Mouse (Mus musculus): ENCODE results near the gene Gm20388.
A peak's percentile ranks its signal among the peaks of the same experiment; 100 is the strongest.

Gene Gm20388

DNA sequence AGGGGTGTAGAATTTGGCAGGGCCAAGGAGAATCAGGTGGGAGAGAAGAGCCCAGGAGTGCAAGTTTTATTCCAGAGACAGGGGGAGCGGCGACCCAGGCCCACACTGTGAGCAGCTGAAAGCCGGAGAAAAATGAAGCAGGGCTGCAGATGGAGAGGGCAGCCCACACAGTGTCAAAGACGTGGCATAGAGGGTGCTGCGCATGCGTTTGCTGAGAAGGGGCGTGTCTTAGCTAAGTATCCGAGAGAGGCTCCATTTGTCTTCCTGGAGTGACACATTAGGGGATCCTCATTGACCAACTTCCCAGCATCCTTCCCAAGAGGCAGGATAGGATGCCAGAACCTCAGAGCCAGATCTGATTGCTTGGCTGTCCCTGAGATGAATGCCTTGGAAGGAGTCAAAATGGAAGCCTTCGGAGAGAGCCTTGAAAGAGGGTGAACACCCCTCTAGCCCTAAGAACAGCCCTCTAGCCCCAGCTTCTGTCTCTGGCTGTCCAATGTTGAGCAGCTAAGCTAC, 96.1 kb downstream of the Gm20388 start:
- no peak for DNase-seq (ENCODE audit: extremely low read depth, insufficient read length, low spot score)

DNA sequence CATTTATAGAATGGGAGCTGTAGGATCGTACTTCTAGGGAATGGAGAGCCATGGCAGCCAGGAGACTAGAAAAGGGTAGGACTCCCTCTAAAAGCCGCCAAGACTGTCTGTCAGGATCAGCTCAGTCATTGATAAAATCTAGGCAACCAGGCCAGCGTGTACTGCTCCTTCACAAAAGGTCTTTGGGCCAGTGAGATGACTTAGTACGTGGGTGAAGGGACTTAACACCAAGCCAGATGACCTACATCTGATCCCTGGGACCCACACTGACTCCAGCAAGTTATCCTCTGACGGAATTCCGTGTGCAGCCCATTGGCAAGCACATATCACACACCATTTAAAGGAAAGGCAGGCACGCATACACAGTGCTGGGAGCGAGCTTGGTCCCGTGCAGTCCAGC, 96.5 kb downstream of the Gm20388 start:
- DNase-seq (ENCODE audit: extremely low read depth, insufficient read length, low spot score): no peak

DNA sequence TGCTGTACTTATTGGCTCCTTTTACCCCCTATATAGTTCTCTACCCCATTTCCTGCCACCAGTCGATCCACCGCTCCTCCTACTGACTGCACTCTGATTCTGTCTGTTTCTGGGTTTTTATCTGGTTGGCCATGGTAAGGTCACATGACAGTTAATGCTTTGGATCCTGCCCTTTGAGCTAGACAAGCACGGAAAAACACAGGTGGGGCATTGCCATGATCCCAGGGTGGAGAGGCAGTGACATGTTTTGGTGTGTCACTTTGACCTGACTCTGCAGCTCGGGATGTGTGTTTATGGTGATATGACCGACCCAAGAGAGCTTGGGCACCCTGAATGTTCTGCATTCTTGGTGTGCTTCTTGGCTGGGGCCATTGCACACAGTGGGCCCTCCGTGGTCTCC, 98.6 kb downstream of the Gm20388 start:
- DNase-seq (ENCODE audit: extremely low read depth, insufficient read length, low spot score): no peak

DNA sequence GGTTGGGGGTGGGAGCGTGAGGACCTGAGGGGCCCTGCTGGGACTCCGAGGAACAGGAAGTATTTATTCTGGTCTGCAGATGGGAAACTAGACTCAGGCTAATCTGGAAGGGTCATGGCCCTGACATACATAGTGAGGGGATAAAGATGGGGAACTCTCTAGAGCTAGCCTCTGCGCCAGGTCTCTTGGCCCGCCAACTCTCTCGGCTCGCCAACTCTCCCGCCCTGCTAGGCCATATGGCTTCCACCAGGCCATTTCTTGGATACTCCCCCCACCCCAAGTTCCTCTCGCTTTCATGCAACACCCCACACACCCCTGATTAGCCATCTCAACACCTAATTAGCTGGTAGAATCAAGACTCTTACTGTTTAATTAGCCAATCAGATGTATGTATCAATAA, 101.8 kb downstream of the Gm20388 start:
- DNase-seq (ENCODE audit: extremely low read depth, insufficient read length, low spot score): no peak

DNA sequence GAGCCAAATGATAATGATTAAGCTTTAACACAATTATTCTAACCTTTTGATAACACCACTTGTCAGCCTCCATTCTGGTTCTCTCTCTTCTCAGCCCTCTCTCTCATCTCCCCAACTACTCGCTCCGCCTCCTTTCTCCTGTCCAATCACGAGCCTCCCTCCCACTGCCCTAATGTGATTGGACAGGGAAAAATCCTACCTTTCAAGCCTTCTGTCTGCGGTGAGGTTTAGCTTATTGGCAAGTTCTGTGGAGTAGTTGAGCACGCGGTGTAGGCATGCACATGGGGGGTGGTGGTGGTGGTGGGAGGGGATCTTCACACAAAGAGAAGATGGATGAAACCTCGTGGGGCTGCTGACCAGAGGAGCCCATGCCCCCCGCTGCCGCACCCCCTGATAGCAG, 102.3 kb downstream of the Gm20388 start:
- no peak for DNase-seq (ENCODE audit: extremely low read depth, insufficient read length, low spot score)

DNA sequence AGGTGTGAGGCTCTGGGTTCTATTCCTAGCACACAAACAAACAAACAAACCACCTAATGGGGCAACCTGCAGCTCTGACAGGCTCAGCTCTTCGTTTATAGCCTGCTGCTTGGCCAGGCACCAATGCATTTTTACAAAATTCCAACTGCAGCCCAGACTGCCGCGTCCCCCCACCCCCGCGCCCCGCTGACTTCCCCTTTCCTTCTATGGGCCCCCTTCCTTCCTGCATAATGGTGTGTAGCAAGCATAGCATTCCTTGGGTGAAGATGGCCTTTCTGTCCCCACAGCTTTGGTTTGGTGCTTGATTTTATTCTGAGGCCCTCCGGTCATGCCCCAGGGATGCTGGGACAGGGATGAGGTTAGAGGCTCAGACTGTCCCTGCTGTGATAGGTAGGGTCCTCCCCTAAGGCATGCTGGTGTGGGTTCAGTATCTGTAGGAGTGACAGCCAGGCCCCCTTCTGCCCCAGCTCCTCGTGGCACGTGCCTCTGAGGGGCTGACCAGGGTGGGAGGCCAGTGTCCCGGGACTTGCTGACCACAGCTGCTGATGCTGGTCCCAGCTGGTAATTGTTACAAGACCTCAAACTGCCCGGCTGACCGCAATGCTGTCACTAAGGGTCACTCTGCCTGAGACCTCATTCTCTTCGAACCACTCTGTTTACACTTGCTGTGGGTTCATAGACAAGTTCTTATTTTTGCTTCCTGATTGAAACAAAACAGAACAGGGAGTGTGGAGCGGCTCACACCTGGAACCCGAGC, 103.8 kb downstream of the Gm20388 start:
- DNase-seq (ENCODE audit: extremely low read depth, insufficient read length, low spot score): no peak

DNA sequence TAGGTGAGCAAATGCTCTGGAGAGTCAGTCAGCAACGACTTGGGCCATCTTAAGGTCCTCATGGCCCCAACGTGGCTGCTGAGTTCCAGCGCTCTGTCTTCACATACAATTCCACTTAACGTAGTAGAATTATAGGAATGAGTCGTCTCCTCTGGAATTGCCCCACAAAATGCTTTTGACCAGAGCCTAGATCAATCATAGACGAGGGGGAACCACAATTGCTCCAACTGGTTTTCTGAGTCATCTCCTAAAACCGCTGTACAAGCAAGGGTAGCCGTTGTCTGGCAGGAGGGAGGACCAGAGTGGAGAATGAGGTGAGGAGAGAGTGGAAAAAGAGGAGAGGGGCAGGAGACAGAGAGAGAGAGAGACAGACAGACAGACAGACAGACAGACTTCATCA, 105.3 kb downstream of the Gm20388 start:
- DNase-seq (ENCODE audit: extremely low read depth, insufficient read length, low spot score): peak; percentile 41

DNA sequence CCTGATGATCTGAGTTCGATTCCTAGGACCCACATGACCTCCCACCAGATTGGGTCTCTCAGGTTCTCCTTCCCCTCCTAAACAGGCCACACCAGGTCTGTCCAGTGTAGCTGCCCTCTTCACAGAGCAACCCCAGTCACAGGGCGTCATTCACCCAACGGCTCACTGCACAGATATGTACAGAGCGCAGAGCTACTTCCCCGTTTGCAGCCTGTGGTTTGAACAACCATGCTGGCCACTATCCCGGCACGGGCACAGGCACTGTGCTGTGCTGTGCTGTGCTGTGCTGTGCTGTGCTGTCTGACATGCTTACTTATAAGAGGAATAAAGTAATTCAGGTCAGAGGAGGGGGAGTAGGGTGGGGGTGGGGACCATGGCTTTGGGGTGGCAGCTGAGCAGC, 105.8 kb downstream of the Gm20388 start:
- no peak for DNase-seq (ENCODE audit: extremely low read depth, insufficient read length, low spot score)

DNA sequence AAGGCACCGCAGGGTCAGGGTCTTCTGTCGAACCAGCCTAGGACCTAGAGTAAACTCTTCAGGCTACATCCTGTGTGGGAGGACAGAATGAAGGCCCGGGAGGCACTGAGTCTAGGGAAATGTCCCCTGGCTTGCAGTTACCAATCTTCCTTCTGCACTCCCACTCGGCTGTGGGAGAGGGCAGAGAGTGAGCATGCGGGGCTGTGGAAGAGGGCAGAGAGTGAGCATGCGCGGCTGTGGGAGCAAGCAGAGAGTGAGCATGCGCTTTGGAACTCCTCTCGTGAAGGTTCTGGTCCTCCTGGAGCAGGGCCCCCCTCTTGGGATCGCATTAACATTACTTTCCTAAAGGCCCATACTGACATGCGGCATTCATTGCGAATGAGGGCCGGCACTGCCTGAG, 106.7 kb downstream of the Gm20388 start:
- no peak for DNase-seq (ENCODE audit: extremely low read depth, insufficient read length, low spot score)

DNA sequence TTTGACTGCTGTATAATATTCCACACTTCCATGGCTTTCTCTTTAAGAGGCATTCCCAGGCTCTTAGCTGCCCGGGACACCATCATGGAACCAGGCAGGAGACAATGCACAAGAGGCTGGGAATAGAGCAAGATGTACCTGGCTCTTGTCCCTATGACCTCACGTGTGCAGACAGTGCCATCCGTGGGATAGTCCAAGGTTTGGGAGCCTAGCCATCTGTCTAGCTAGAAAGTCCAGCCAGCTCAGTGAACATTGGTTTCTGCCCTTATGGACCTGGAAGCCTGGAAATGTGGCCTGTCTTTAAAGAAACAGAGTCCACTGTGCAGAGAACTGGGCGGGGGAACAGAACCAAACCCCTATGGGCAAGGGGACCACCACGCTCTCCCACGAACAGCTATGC, 107.1 kb downstream of the Gm20388 start:
- no peak for DNase-seq (ENCODE audit: extremely low read depth, insufficient read length, low spot score)

DNA sequence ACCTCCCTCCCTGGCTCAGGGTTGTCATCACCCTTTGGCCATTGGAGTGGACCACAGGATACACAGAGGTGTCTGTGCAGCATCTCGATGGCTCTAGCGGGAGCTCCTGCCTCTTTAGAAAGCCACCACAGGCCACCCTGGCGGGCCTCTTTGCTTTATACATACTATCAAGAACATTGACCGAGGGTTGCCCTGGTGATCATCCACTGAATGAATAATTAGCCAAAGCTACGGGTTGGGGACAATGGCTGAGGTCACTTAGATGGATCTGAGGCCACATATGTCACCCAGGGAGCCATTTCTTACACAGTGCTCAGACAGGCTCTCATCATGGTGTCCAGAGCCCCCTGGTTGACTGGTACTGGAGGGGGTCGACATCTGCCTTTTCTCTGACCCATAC, 107.7 kb downstream of the Gm20388 start:
- DNase-seq (ENCODE audit: extremely low read depth, insufficient read length, low spot score): no peak

DNA sequence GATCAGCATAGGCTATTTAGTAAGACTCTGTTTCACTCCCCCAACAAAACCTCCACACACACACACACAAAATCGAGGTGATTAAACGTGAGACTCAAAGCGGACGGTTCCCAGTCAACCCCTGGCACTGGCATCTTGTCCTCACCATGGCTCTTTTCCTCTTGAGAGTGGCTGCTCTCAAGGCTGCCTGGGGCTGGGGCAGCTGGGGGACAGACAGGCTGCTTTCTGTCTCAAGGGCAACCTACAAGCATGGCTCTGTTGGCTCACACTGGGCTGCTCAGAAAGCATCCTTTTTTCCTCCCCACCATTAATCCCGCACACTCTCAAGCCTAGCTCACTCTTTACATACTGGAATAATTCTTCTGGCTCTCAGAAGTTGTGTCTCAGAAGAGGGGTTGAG, 108.7 kb downstream of the Gm20388 start:
- DNase-seq (ENCODE audit: extremely low read depth, insufficient read length, low spot score): no peak

DNA sequence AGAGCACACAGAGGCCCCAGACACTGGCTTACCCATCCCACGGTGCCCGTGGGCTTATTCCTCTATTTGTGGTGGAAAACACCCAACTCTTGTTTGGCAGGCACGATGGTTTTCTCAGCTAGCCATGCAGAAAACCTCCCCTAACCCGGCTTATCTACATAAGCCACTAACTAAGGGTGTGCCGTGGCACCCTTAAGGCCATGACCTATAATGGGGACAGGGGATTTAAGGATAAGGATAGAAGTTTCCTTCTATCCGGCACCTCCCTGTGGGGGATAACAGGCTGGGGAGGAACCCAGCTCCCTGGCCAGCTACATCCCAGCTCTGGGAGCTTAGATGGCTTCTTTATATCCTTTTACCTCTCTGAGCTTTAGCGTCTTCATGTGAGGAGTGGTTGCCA, 109.7 kb downstream of the Gm20388 start:
- no peak for DNase-seq (ENCODE audit: extremely low read depth, insufficient read length, low spot score)

DNA sequence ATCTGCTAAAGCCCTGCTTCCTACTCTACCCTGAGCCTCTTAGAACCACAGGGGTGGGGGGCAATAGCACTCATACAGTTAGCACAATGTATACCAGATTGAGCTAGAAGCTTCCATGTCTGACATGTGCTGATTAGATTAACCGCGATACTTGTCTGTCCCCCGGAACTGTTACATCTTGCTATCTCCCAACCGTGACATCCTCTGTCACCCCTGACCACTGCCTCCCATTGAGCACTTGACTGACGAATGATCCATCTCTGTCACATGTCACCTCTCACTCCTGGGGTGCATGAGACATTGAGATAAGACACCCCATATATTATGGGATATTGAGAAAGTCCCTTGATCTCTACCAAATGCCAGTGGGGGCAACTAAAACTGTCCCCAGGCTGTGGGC, 115.6 kb downstream of the Gm20388 start:
- no peak for DNase-seq (ENCODE audit: extremely low read depth, insufficient read length, low spot score)

DNA sequence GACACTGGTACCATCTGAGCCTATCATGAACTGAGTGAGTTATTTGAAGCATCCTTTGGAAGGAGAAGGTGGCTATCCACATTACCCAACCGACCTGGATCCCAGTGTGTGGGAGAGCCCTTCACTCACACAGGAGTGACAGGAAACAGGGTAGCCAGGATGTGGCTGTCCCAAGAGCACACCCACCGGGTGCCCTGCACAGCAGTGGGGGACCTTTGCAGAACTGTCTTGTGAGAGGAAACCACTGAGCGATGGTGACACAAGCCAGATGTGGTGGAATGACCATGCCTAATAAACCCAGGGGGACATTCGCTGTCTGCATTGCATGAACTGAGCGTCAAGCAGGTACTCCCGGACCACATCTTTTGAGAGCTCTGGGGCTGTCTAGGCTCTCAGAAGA, 116.3 kb downstream of the Gm20388 start:
- DNase-seq (ENCODE audit: extremely low read depth, insufficient read length, low spot score): no peak

DNA sequence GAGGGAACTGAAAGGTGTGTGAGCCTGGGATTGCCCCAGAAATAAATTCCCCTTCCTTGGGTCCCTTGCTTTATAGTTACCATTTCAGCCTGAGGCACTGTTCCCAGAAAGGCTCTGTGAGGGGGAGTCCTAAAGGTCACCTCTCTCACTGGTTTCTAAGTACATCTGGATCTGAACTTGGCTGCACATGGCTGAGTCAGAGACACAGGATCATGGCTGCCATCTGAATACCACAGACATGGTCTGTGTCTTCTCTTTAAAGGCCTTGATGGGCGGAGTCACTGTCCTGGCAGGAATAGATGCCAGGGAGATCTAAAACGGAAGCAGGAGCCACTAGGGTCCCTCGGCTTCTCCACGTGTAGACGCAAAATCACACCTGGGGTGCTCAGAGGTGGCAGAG, 119.8 kb downstream of the Gm20388 start:
- no peak for DNase-seq (ENCODE audit: extremely low read depth, insufficient read length, low spot score)

DNA sequence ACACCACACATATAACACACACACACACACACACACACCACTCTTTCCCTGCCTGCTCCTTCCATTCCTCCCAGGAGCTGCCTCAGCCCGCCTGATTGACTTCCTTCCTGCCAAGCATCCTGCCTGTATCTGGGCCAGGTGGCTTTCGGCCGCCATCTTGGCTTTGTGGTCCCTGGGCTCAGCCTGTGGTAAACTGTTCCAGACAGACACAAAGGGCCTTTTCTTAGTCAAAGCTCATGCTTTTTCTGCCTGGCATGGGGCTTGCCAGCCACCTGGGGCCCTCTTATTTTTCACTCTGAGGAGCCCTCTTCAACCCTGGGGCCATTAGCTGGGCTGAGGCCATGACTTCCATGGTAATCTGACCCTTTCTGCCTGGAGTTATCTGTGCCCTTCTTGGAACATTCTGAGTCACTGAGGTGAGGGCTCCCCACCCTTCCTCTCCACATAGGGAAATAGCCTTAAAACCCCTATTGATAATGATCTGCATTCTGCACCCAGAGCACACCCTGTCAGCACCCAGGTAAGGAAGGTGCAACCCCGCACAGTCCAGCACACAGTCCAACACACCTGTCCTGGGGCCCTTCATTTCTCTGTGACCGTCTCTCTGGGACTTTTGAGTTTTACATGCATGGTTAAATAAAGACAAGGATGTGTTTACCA, 122.0 kb downstream of the Gm20388 start:
- DNase-seq (ENCODE audit: extremely low read depth, insufficient read length, low spot score): no peak

DNA sequence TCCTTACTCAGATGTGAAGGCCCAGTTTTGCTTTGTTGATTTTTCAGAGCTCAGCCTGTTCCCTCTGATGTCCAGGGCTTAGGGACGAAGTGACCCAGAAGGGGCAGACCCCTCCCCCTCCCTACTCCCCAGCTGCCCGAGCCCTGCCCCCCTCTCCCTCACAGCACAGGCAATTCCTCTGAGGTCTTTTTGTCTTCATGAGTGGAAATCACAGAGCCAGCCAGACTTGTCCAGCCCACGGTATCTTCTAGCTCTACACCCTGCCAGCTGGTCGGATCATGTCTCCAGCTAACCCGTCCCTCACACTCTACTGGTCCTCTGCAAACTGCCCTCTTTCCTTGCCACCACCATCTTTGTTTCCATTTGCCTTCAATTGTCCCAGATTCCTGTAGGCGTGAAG, 123.8 kb downstream of the Gm20388 start:
- no peak for DNase-seq (ENCODE audit: extremely low read depth, insufficient read length, low spot score)

DNA sequence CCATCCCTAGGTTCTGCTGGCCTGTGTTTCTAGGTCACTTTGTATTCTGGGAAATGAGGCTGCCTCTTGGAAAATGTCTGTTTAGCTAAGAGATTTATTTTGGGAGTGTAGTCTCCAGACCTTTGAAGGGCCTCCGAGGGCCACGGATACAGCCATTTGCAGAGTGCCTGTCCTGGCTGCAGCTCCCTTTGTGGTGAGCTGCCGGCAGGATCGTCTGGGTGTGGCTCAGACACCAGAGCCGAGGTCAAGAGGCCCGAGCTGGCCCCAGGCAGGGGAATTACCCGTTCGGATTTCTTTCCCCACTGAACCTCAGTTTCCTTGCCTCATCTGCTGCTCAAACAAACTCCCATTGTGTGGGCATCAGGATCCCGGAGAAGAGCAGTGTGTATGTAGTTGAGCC, 125.5 kb downstream of the Gm20388 start:
- DNase-seq (ENCODE audit: extremely low read depth, insufficient read length, low spot score): peak; percentile 51

DNA sequence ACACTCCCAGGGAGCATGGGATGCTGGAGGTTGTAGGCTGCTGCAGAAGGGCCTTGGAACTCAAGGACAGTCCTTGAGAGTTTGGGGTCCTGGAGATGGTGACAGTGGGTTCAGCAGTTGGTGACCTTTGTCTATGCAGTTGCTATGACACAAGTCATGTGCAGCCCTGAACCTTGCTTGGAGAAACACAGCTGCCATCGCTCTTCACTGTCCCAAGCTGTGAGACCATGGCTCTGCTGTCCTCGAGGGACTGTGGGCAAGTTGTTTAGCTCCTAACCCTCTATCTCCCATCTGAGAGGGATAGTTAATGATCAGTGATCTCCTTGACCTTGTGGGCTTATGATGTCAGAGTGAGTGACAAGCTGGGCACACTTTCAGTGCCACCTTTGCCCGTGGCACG, 125.9 kb downstream of the Gm20388 start:
- DNase-seq (ENCODE audit: extremely low read depth, insufficient read length, low spot score): no peak

DNA sequence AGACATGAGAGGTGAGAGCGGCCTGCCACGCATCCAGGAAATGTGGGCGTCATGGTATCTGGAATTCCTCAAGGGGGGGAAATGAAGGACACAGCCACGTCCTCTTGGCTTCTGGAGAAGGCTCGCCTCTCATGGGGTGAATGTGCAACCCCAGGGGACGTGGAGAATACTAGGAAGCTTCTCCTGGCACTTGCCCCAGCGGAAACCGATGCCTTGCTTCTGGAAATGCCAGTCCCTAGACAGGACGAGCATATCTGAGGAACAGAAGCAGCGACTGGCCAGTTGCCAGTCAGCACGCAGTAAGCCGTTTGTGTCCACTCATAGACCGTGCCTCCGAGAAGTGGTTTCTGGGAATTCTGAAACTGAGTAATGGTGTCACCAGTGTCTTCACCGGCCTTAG, 126.6 kb downstream of the Gm20388 start:
- DNase-seq (ENCODE audit: extremely low read depth, insufficient read length, low spot score): no peak

DNA sequence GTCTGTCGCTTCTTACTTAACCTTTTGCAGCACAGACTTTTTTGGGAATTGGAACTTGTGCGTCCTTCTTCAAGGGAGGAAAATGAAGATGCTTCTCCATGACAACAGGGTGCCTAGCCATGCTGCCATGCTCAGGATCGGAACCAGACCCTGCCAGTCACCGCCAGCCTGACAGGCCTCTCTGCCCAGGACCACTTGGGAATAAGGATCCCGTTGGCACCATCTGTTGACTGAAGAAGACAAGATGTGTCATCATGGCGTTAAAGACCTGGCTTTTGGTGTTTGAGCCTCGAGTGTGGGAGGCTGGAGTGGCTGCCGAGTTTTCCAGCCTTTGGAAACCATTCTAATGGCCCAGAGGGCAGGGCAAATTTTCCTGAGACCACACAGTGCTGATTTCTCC, 127.0 kb downstream of the Gm20388 start:
- no peak for DNase-seq (ENCODE audit: extremely low read depth, insufficient read length, low spot score)

Data from 3134 (cell line).